Mouse (Mus musculus): ENCODE results near the gene Idnk. TPM values are rescaled to one million over a fixed set of nuclear protein-coding genes. Genes with fewer than 3 reads are reported as not detected.
A peak's percentile ranks its signal among the peaks of the same experiment; 100 is the strongest.

Gene Idnk
- polyA plus RNA-seq, 1 experiment from 2014 or later = 36.3 TPM

- Histone ChIP-seq H3K27ac (replicated peaks) (no peak overlapping the region), H3K27me3 (no peaks in the 10 kb centered on the region), H3K4me1 (no peaks in the 10 kb centered on the region), H3K9me3 (replicated peaks) (no peaks in the 10 kb centered on the region), H3K9ac (no peak overlapping the region), H3K4me3 (replicated peaks) (no peak overlapping the region), H3K36me3 (peaks cover 32% of the 10 kb centered on the region), H3K4me2 (replicated peaks) (no peak overlapping the region)
- 79% methylated on average over 3 of the region's 3 CpGs for WGBS
- no peak for ATAC-seq (ENCODE audit: insufficient number of reproducible peaks, low FRiP score, low TSS enrichment, low read depth)
These were observed 39.8 kb downstream of the Idnk start for GRCm38 (mm10) chr13:58197211-58197610.

- ATAC-seq (ENCODE audit: insufficient number of reproducible peaks, low FRiP score, low TSS enrichment, low read depth) = no peak
- H3K4me2 ChIP-seq (replicated peaks) = no peak overlapping the region
- H3K9me3 ChIP-seq (replicated peaks) = no peaks in the 10 kb centered on the region
- no peak overlapping the region for H3K9ac ChIP-seq
- H3K27ac ChIP-seq (replicated peaks) = no peak overlapping the region
- H3K4me3 ChIP-seq (replicated peaks) = no peak overlapping the region
- H3K4me1 ChIP-seq = no peaks in the 10 kb centered on the region
- WGBS = 85% methylated on average over 7 of the region's 7 CpGs
- H3K36me3 ChIP-seq = peaks cover 26% of the 10 kb centered on the region
- no peaks in the 10 kb centered on the region for H3K27me3 ChIP-seq
These were observed 40.7 kb downstream of the Idnk start for GRCm38 (mm10) chr13:58197981-58198640.

GRCm38 (mm10) chr13:58201343-58201742 is 43.9 kb downstream of the Idnk start:
- no peak for ATAC-seq (ENCODE audit: insufficient number of reproducible peaks, low FRiP score, low TSS enrichment, low read depth)
- 81% methylated on average over 6 of the region's 6 CpGs for WGBS

GRCm38 (mm10) chr13:58201908-58202307 is 44.5 kb downstream of the Idnk start:
- Histone ChIP-seq H3K27ac (replicated peaks) (no peak overlapping the region), H3K36me3 (peaks cover 12% of the 10 kb centered on the region), H3K27me3 (no peaks in the 10 kb centered on the region), H3K4me3 (replicated peaks) (no peak overlapping the region), H3K4me1 (no peaks in the 10 kb centered on the region), H3K9me3 (replicated peaks) (no peaks in the 10 kb centered on the region), H3K4me2 (replicated peaks) (no peak overlapping the region), H3K9ac (no peak overlapping the region)
- no peak for ATAC-seq (ENCODE audit: insufficient number of reproducible peaks, low FRiP score, low TSS enrichment, low read depth)
- 92% methylated on average over 3 of the region's 3 CpGs for WGBS

More at GRCm38 (mm10) chr13:58201343-58201742, 43.9 kb downstream of the Idnk start:
- no peak overlapping the region for H3K27ac ChIP-seq (replicated peaks)
- no peak overlapping the region for H3K4me2 ChIP-seq (replicated peaks)
- H3K4me1 ChIP-seq = no peaks in the 10 kb centered on the region
- H3K9me3 ChIP-seq (replicated peaks) = no peaks in the 10 kb centered on the region
- H3K4me3 ChIP-seq (replicated peaks) = no peak overlapping the region
- H3K9ac ChIP-seq = no peak overlapping the region
- peaks cover 12% of the 10 kb centered on the region for H3K36me3 ChIP-seq
- H3K27me3 ChIP-seq = no peaks in the 10 kb centered on the region

GRCm38 (mm10) chr13:58202903-58203302 is 45.5 kb downstream of the Idnk start:
- no peak overlapping the region for H3K4me3 ChIP-seq (replicated peaks)

GRCm38 (mm10) chr13:58204202-58204601 is 46.8 kb downstream of the Idnk start:
- H3K9ac ChIP-seq = no peak overlapping the region
- no peak overlapping the region for H3K27ac ChIP-seq (replicated peaks)
- no peak for ATAC-seq (ENCODE audit: insufficient number of reproducible peaks, low FRiP score, low TSS enrichment, low read depth)
- H3K4me3 ChIP-seq (replicated peaks) = no peak overlapping the region
- H3K9me3 ChIP-seq (replicated peaks) = no peaks in the 10 kb centered on the region
- H3K4me2 ChIP-seq (replicated peaks) = no peak overlapping the region
- H3K36me3 ChIP-seq = no peaks in the 10 kb centered on the region
- H3K4me1 ChIP-seq = no peaks in the 10 kb centered on the region
- WGBS = 94% methylated on average over 3 of the region's 3 CpGs
- no peaks in the 10 kb centered on the region for H3K27me3 ChIP-seq

More at GRCm38 (mm10) chr13:58202903-58203302, 45.5 kb downstream of the Idnk start:
- H3K27me3 ChIP-seq = no peaks in the 10 kb centered on the region
- no peaks in the 10 kb centered on the region for H3K9me3 ChIP-seq (replicated peaks)
- no peak overlapping the region for H3K4me2 ChIP-seq (replicated peaks)
- H3K4me1 ChIP-seq = no peaks in the 10 kb centered on the region
- ATAC-seq (ENCODE audit: insufficient number of reproducible peaks, low FRiP score, low TSS enrichment, low read depth) = no peak
- peaks cover 2% of the 10 kb centered on the region for H3K36me3 ChIP-seq
- 85% methylated on average over 1 of the region's 1 CpGs for WGBS
- no peak overlapping the region for H3K9ac ChIP-seq
- H3K27ac ChIP-seq (replicated peaks) = no peak overlapping the region

- no peak overlapping the region for H3K4me3 ChIP-seq (replicated peaks)
- ATAC-seq (ENCODE audit: insufficient number of reproducible peaks, low FRiP score, low TSS enrichment, low read depth) = no peak
- H3K27ac ChIP-seq (replicated peaks) = no peak overlapping the region
- WGBS = 75% methylated on average over 4 of the region's 4 CpGs
- H3K27me3 ChIP-seq = no peaks in the 10 kb centered on the region
- H3K9ac ChIP-seq = no peak overlapping the region
- H3K4me1 ChIP-seq = no peaks in the 10 kb centered on the region; the same call in 1 of the 2 replicates
- no peaks in the 10 kb centered on the region for H3K9me3 ChIP-seq (replicated peaks)
- H3K4me2 ChIP-seq (replicated peaks) = no peak overlapping the region
- no peaks in the 10 kb centered on the region for H3K36me3 ChIP-seq
These were observed 47.5 kb downstream of the Idnk start for GRCm38 (mm10) chr13:58204986-58205385.

GRCm38 (mm10) chr13:58206084-58206483 is 48.6 kb downstream of the Idnk start:
- 86% methylated on average over 4 of the region's 4 CpGs for WGBS
- H3K4me3 ChIP-seq (replicated peaks) = no peak overlapping the region
- H3K36me3 ChIP-seq = no peaks in the 10 kb centered on the region
- H3K9me3 ChIP-seq (replicated peaks) = no peaks in the 10 kb centered on the region
- H3K4me2 ChIP-seq (replicated peaks) = no peak overlapping the region
- no peaks in the 10 kb centered on the region for H3K27me3 ChIP-seq
- no peak for ATAC-seq (ENCODE audit: insufficient number of reproducible peaks, low FRiP score, low TSS enrichment, low read depth)
- no peak overlapping the region for H3K27ac ChIP-seq (replicated peaks)
- peaks cover 6% of the 10 kb centered on the region for H3K4me1 ChIP-seq
- H3K9ac ChIP-seq = no peak overlapping the region

GRCm38 (mm10) chr13:58210441-58210840 is 53.0 kb downstream of the Idnk start:
- Histone ChIP-seq H3K27me3 (no peaks in the 10 kb centered on the region), H3K4me1 (peaks cover 29% of the 10 kb centered on the region), H3K4me3 (replicated peaks) (no peak overlapping the region), H3K9me3 (replicated peaks) (no peaks in the 10 kb centered on the region), H3K27ac (replicated peaks) (no peak overlapping the region), H3K36me3 (no peaks in the 10 kb centered on the region), H3K9ac (no peak overlapping the region), H3K4me2 (replicated peaks) (no peak overlapping the region)
- WGBS = 49% methylated on average over 5 of the region's 5 CpGs
- no peak for ATAC-seq (ENCODE audit: insufficient number of reproducible peaks, low FRiP score, low TSS enrichment, low read depth)

GRCm38 (mm10) chr13:58212530-58212929 is 55.1 kb downstream of the Idnk start:
- no peak overlapping the region for H3K27ac ChIP-seq (replicated peaks)
- H3K27me3 ChIP-seq = no peaks in the 10 kb centered on the region
- H3K4me2 ChIP-seq (replicated peaks) = no peak overlapping the region
- H3K9me3 ChIP-seq (replicated peaks) = no peaks in the 10 kb centered on the region
- no peak for ATAC-seq (ENCODE audit: insufficient number of reproducible peaks, low FRiP score, low TSS enrichment, low read depth)
- no peak overlapping the region for H3K4me3 ChIP-seq (replicated peaks)
- no peak overlapping the region for H3K9ac ChIP-seq
- H3K36me3 ChIP-seq = no peaks in the 10 kb centered on the region
- peaks cover 37% of the 10 kb centered on the region for H3K4me1 ChIP-seq
- WGBS = 67% methylated on average over 2 of the region's 2 CpGs

GRCm38 (mm10) chr13:58213801-58214200 is 56.4 kb downstream of the Idnk start:
- no peak for ATAC-seq (ENCODE audit: insufficient number of reproducible peaks, low FRiP score, low TSS enrichment, low read depth)
- H3K9ac ChIP-seq = no peak overlapping the region
- no peaks in the 10 kb centered on the region for H3K27me3 ChIP-seq
- WGBS = 54% methylated on average over 8 of the region's 8 CpGs
- H3K4me1 ChIP-seq = peaks cover 37% of the 10 kb centered on the region
- H3K4me3 ChIP-seq (replicated peaks) = peak overlapping the region; percentile 99
- H3K27ac ChIP-seq (replicated peaks) = no peak overlapping the region
- H3K4me2 ChIP-seq (replicated peaks) = peak overlapping the region; percentile 85
- no peaks in the 10 kb centered on the region for H3K36me3 ChIP-seq
- no peaks in the 10 kb centered on the region for H3K9me3 ChIP-seq (replicated peaks)

All from embryonic facial prominence, embryonic 15.5 days (tissue).